Mouse (Mus musculus): Measurements from ENCODE around the gene Eid1.

DNA sequence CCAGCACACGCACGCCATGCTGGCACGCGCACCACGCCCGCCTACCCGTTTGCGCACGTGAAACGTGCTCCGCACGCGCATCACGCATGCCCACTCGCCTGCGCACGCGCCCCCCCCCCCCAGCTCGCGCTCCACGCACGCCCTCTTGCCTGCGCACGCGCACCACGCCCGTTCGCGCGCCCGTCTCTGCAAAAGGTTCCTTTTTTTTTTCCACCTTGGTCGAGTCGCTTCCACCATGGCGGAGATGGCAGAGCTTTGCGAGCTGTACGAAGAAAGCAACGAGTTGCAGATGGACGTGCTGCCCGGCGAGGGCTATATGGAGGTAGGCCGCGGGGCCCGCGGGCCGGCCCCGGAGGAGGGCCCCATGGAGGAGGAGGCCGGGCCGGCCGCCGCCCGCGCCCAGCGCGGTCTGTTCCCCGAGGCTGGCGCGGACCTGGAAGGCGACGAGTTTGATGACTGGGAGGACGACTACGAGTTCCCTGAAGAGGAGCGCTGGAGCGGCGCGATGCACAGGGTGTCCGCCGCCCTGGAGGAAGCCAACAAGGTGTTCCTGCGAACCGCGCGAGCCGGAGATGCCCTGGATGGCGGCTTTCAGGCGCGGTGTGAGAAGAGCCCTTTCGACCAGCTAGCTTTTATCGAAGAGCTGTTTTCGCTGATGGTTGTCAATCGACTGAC, at the start of gene Eid1:
- no peak for TF ChIP-seq CTCF (IDR thresholded peaks at IDR 0.05; ENCODE audit: extremely low read depth, insufficient read depth, insufficient read length, insufficient replicate concordance)
- TF ChIP-seq POLR2A (IDR thresholded peaks at IDR 0.05; ENCODE audit: low read depth, low read length): no peak; the same call in 1 of the 2 replicates

Data from spleen, adult 2 months (tissue).